Mouse (Mus musculus) spleen, embryonic (tissue): ENCODE measurements around the gene Pla2g6.

Source experiments
- CTCF ChIA-PET: fragments of 350-600 bp; sonication (Branson Sonifier 250); formaldehyde crosslinking; loops from one replicate; lab custom pipeline; 2022; lab: Charles Lee

Gene Pla2g6

GRCm38 (mm10) chr15:79322991-79323790, 5.0 kb downstream of the Pla2g6 start:
- CTCF ChIA-PET = interaction anchor here (0.7 kb wide), 2 partner anchors 62 to 595 kb away, joined by 4 to 6 read pairs; no protein-coding TSS in a partner anchor

- CTCF ChIA-PET = interaction anchor here (0.7 kb wide), 2 partner anchors 62 to 595 kb away, joined by 4 to 6 read pairs; no protein-coding TSS in a partner anchor
Observed at GRCm38 (mm10) chr15:79322281-79322990, 5.8 kb downstream of the Pla2g6 start.

- CTCF ChIA-PET = interaction anchor here (0.7 kb wide), 1 partner anchor 115 kb away, joined by 7 read pairs; no protein-coding TSS in a partner anchor
Observed at GRCm38 (mm10) chr15:79321733-79322190, 6.4 kb downstream of the Pla2g6 start.

- CTCF ChIA-PET = no interaction called here
Observed at GRCm38 (mm10) chr15:79313848-79314369, 14.3 kb downstream of the Pla2g6 start.

GRCm38 (mm10) chr15:79307861-79308260, 20.3 kb downstream of the Pla2g6 start:
- CTCF ChIA-PET = no interaction called here

- CTCF ChIA-PET = no interaction called here
Observed at GRCm38 (mm10) chr15:79306043-79306637, 22.1 kb downstream of the Pla2g6 start.

GRCm38 (mm10) chr15:79304832-79305231, 23.4 kb downstream of the Pla2g6 start:
- CTCF ChIA-PET = interaction anchor here (0.7 kb wide), 1 partner anchor 1109 kb away, joined by 8 read pairs; no protein-coding TSS in a partner anchor

- CTCF ChIA-PET = interaction anchor here (0.6 kb wide), 1 partner anchor 56 kb away, joined by 3 read pairs; no protein-coding TSS in a partner anchor
Observed at GRCm38 (mm10) chr15:79303725-79304124, 24.5 kb downstream of the Pla2g6 start.

- CTCF ChIA-PET = no interaction called here
Observed at GRCm38 (mm10) chr15:79299563-79300155, 28.5 kb downstream of the Pla2g6 start.

GRCm38 (mm10) chr15:79298553-79298952, 29.6 kb downstream of the Pla2g6 start:
- CTCF ChIA-PET = no interaction called here

- CTCF ChIA-PET = no interaction called here
Observed at GRCm38 (mm10) chr15:79292779-79293178, 35.4 kb downstream of the Pla2g6 start.

- CTCF ChIA-PET = no interaction called here
Observed at GRCm38 (mm10) chr15:79290340-79290739, 37.9 kb downstream of the Pla2g6 start.

GRCm38 (mm10) chr15:79289441-79289840, 38.7 kb downstream of the Pla2g6 start:
- CTCF ChIA-PET = no interaction called here

GRCm38 (mm10) chr15:79288387-79288786, 39.8 kb downstream of the Pla2g6 start:
- CTCF ChIA-PET = no interaction called here

- CTCF ChIA-PET = no interaction called here
Observed at GRCm38 (mm10) chr15:79287091-79287490, 41.1 kb downstream of the Pla2g6 start.

GRCm38 (mm10) chr15:79286141-79286540, 42.0 kb downstream of the Pla2g6 start:
- CTCF ChIA-PET = interaction anchor here (0.6 kb wide), 1 partner anchor 502 kb away, joined by 3 read pairs; no protein-coding TSS in a partner anchor

- CTCF ChIA-PET = interaction anchor here (0.6 kb wide), 1 partner anchor 502 kb away, joined by 3 read pairs; no protein-coding TSS in a partner anchor
Observed at GRCm38 (mm10) chr15:79285399-79285798, 42.8 kb downstream of the Pla2g6 start, which contains the start of gene Baiap2l2. Gene Baiap2l2, minus strand, starts transcription at chr15:79285537.

- CTCF ChIA-PET = interaction anchor here (0.5 to 0.6 kb wide), 2 partner anchors 157 to 185 kb away, joined by 3 to 7 read pairs; no protein-coding TSS in a partner anchor
Observed at GRCm38 (mm10) chr15:79283371-79283770, 44.8 kb downstream of the Pla2g6 start.

- CTCF ChIA-PET = interaction anchor here (0.6 kb wide), 1 partner anchor 1207 kb away, joined by 3 read pairs; no protein-coding TSS in a partner anchor
Observed at GRCm38 (mm10) chr15:79282434-79282833, 45.8 kb downstream of the Pla2g6 start.

GRCm38 (mm10) chr15:79281389-79281788, 46.8 kb downstream of the Pla2g6 start:
- CTCF ChIA-PET = no interaction called here

GRCm38 (mm10) chr15:79280850-79281249, 47.3 kb downstream of the Pla2g6 start:
- CTCF ChIA-PET = no interaction called here
